ENCODE assay signal across 10 mouse cellular contexts in the genomic region with DNA sequence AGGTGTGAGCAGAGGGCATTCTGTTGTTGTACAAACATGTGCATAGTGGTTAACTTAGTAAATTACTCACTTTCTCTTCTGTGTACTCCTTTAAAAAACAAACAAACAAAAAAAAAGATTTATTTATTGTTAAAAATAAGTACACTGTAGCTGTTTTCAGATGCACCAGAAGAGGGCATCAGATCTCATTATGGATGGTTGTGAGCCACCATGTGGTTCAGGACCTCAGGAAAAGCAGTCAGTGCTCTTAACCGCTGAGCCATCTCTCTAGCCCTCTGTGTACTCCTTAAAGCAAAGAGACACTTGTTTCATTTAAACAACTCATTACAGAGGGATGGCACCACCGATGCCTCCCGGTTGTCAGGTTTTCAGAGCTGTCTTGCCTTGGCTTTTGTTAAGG. TPM values are rescaled to one million over a fixed set of nuclear protein-coding genes. Genes with fewer than 3 reads are reported as not detected.
DNase-seq lines count a peak whose midpoint lies in the region; ATAC-seq lines count a peak whose summit lies in the region.
"Had no signal": no experiment of that assay in that cellular context is flagged by ENCODE, and none has a peak within 500 bp of the region (broad histone marks: within the 10 kb centered on the region; RNA-seq: fewer than 3 reads in every experiment).

No protein-coding gene starts in this region.

- H3K4me1 ChIP-seq in forebrain, embryonic 14.5 days (ENCODE audit: control insufficient read depth, insufficient read depth, low read length), result no peaks in the 10 kb centered on the region
- H3K4me1 ChIP-seq in forebrain, embryonic 12.5 days, result no peaks in the 10 kb centered on the region
- no peaks in the 10 kb centered on the region for H3K4me1 ChIP-seq in forebrain, embryonic 16.5 days (replicated peaks; ENCODE audit: control insufficient read depth, insufficient read depth, low read length)

- no peak overlapping the region for H3K4me2 ChIP-seq in forebrain, embryonic 14.5 days (ENCODE audit: low read length)
- H3K4me2 ChIP-seq in forebrain, embryonic 12.5 days, result no peak overlapping the region
- no peak overlapping the region for H3K4me2 ChIP-seq in forebrain, embryonic 16.5 days (ENCODE audit: low read length)

- no peak overlapping the region for H3K4me3 ChIP-seq in forebrain, embryonic 14.5 days (ENCODE audit: low read depth, low read length)
- H3K4me3 ChIP-seq in forebrain, embryonic 12.5 days (replicated peaks), result no peak overlapping the region
- H3K4me3 ChIP-seq in forebrain, embryonic 16.5 days (replicated peaks; ENCODE audit: low read length), result no peak overlapping the region
- H3K4me3 ChIP-seq: erythroblast, embryonic 14.5 days had no signal

- WGBS in forebrain, embryonic 14.5 days, result 52% methylated on average over 3 of the region's 3 CpGs
- 49% methylated on average over 3 of the region's 3 CpGs for whole genome bisulfite sequencing in forebrain, embryonic 12.5 days
- 55% methylated on average over 3 of the region's 3 CpGs for WGBS in forebrain, embryonic 16.5 days

- H3K9me3 ChIP-seq in forebrain, embryonic 14.5 days (replicated peaks; ENCODE audit: control insufficient read depth, low read length), result no peaks in the 10 kb centered on the region
- no peaks in the 10 kb centered on the region for H3K9me3 ChIP-seq in forebrain, embryonic 12.5 days
- no peaks in the 10 kb centered on the region for H3K9me3 ChIP-seq in forebrain, embryonic 16.5 days (ENCODE audit: control insufficient read depth, low read length)

- H3K36me3 ChIP-seq in forebrain, embryonic 14.5 days (ENCODE audit: control insufficient read depth, insufficient read depth, low read length), result peaks cover 69% of the 10 kb centered on the region
- peaks cover 55% of the 10 kb centered on the region for H3K36me3 ChIP-seq in forebrain, embryonic 12.5 days (replicated peaks)
- H3K36me3 ChIP-seq in forebrain, embryonic 16.5 days (ENCODE audit: control insufficient read depth, insufficient read depth), result peaks cover 36% of the 10 kb centered on the region

- intact Hi-C loops in left cerebral cortex, postnatal 14 days (cut with DNase I), result loop anchor here (10.0 kb wide), 1 partner anchor 166 kb away; no protein-coding TSS in a partner anchor
- intact Hi-C loops in left cerebral cortex, postnatal 10 days (cut with DNase I), result loop anchor here (10.0 kb wide), 1 partner anchor 166 kb away; no protein-coding TSS in a partner anchor

- no peaks in the 10 kb centered on the region for H3K27me3 ChIP-seq in forebrain, embryonic 14.5 days (replicated peaks; ENCODE audit: control insufficient read depth, insufficient read depth, low read length)
- H3K27me3 ChIP-seq in forebrain, embryonic 12.5 days, result no peaks in the 10 kb centered on the region
- no peaks in the 10 kb centered on the region for H3K27me3 ChIP-seq in forebrain, embryonic 16.5 days (replicated peaks; ENCODE audit: control insufficient read depth, insufficient read depth, low read length)

- H3K27ac ChIP-seq in forebrain, embryonic 14.5 days (ENCODE audit: low read depth, low read length), result no peak overlapping the region
- H3K27ac ChIP-seq in forebrain, embryonic 12.5 days, result no peak overlapping the region
- H3K27ac ChIP-seq in forebrain, embryonic 16.5 days (ENCODE audit: low read length), result no peak overlapping the region

- peak; percentile 33 for DNase-seq in forebrain, embryonic 14.5 days (ENCODE audit: low spot score)
- DNase-seq in left cerebral cortex, postnatal 14 days (ENCODE audit: low spot score in 2 of 2), result peak; percentile 21 to 30
- no peak for DNase-seq in left cerebral cortex, postnatal 10 days (ENCODE audit: extremely low spot score in 1 of 2, low spot score in 2 of 2)
- no peak for DNase-seq in thymus, postnatal 36 days
- DNase-seq in adrenal gland, adult (ENCODE audit: inconsistent age in 2 of 2, low spot score in 1 of 2), result no peak
- DNase-seq: right cerebral cortex, adult 18-20 months had no signal

- H3K9ac ChIP-seq in forebrain, embryonic 14.5 days (ENCODE audit: low read length), result no peak overlapping the region
- H3K9ac ChIP-seq in forebrain, embryonic 12.5 days, result no peak overlapping the region
- H3K9ac ChIP-seq in forebrain, embryonic 16.5 days (replicated peaks; ENCODE audit: low read depth, low read length), result no peak overlapping the region

- no peak for ATAC-seq in forebrain, embryonic 14.5 days
- no peak for ATAC-seq in forebrain, embryonic 12.5 days (ENCODE audit: low FRiP score)
- ATAC-seq in CD4-positive, CD25-positive, alpha-beta regulatory T cell, adult 4 months, result peak; percentile 20
- ATAC-seq in forebrain, embryonic 16.5 days, result 0 out of 2 replicates have a peak, but pooled peaks have one; percentile 55

RNA-seq across cellular contexts. Expression of gene Pgm2, which starts 16.5 kb away (rescaled TPM):
- polyA plus RNA-seq in forebrain, embryonic 14.5 days (2014; fragmentation: Nextera tagmentation; extraction: Ambion mirVana), result 26.5 and 28.1 TPM in 2 replicates
- polyA plus RNA-seq in forebrain, embryonic 12.5 days (2016; fragmentation: Nextera tagmentation; extraction: Ambion mirVana), result 30.7 and 31.5 TPM in 2 replicates
- total RNA-seq in left cerebral cortex, postnatal 14 days (2021), result 10 to 100 TPM; 10.9 to 11.3 TPM
- total RNA-seq in left cerebral cortex, postnatal 10 days (2021), result 10 to 100 TPM; 10.3 to 10.7 TPM
- 10 to 100 TPM; 20.3 to 25.4 TPM for polyA plus RNA-seq in CD4-positive, CD25-positive, alpha-beta regulatory T cell, adult 4 months (2017; shearing (Covaris generic))
- polyA plus RNA-seq in forebrain, embryonic 16.5 days (2015; fragmentation: Nextera tagmentation; extraction: Ambion mirVana), result 23.6 and 29.2 TPM in 2 replicates

RNA-seq across cellular contexts. Expression of gene Tbc1d1, which starts 46.9 kb away (rescaled TPM):
- polyA plus RNA-seq in forebrain, embryonic 14.5 days (2014; fragmentation: Nextera tagmentation; extraction: Ambion mirVana), result 11.6 TPM in 2 replicates
- polyA plus RNA-seq in forebrain, embryonic 12.5 days (2016; fragmentation: Nextera tagmentation; extraction: Ambion mirVana), result 25.3 and 26.4 TPM in 2 replicates
- total RNA-seq in left cerebral cortex, postnatal 14 days (2021), result 10 to 100 TPM; 17.0 to 18.4 TPM
- total RNA-seq in left cerebral cortex, postnatal 10 days (2021), result 10 to 100 TPM; 14.0 to 15.4 TPM
- 10 to 100 TPM; 37.0 to 38.7 TPM for polyA plus RNA-seq in CD4-positive, CD25-positive, alpha-beta regulatory T cell, adult 4 months (2017; shearing (Covaris generic))
- polyA plus RNA-seq in forebrain, embryonic 16.5 days (2015; fragmentation: Nextera tagmentation; extraction: Ambion mirVana), result 11.5 and 11.6 TPM in 2 replicates

Comparison
In these comparisons a context has a peak if more than half of its experiments do, and no peak if none do; other contexts are left out.
1. ATAC-seq: peak in CD4-positive, CD25-positive, alpha-beta regulatory T cell, adult 4 months (single experiment) and forebrain, embryonic 16.5 days (single experiment); none in forebrain, embryonic 14.5 days (single experiment) and forebrain, embryonic 12.5 days (single experiment).
2. DNase-seq: peak in forebrain, embryonic 14.5 days (single experiment) and left cerebral cortex, postnatal 14 days (2 of 2); none in left cerebral cortex, postnatal 10 days (0 of 2), thymus, postnatal 36 days (0 of 2) and adrenal gland, adult (0 of 2).